In the genomic region with DNA sequence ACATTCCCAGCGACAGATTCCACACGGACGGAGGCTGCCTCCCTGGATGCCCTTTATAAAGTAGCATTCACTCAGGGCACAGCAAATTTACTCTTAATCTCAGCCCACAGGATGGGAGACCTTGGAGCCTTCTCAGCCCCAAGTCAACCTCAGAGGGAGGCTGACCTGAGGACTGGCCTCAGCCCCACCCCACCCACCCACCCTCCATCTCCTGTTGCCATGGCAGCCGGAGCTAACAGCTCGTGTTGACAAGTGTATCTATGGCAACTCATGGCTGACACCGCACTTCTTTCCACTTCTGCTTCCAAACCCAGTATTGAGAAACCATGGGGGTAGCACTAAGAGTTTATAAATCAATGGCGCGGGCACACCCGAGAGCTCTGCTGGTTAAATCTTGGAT, we compare ENCODE assay signal across 8 mouse cellular contexts. TPM values are rescaled to one million over a fixed set of nuclear protein-coding genes. Genes with fewer than 3 reads are reported as not detected.
A peak's percentile ranks its signal among the peaks of the same experiment; 100 is the strongest.
DNase-seq lines count a peak whose midpoint lies in the region; ATAC-seq lines count a peak whose summit lies in the region.

No protein-coding gene starts in this region.

- ATAC-seq in cerebellum, adult (ENCODE audit: insufficient number of reproducible peaks, low FRiP score, low TSS enrichment) = 0 out of 2 replicates have a peak, but pooled peaks have one; percentile 11
- 0 out of 2 replicates have a peak, but pooled peaks have one; percentile 41 for ATAC-seq in embryonic facial prominence, embryonic 11.5 days (replicated peaks; ENCODE audit: insufficient number of reproducible peaks, low FRiP score, low TSS enrichment, low read depth)
- no peak; the same call in 1 of the 2 replicates for ATAC-seq in midbrain, embryonic 14.5 days (ENCODE audit: low FRiP score, low TSS enrichment)
- no peak for ATAC-seq in heart, embryonic 11.5 days (replicated peaks; ENCODE audit: insufficient number of reproducible peaks, low FRiP score, low TSS enrichment)

- H3K36me3 ChIP-seq in embryonic facial prominence, embryonic 11.5 days (replicated peaks; ENCODE audit: control insufficient read depth, insufficient read depth, low read depth, low read length) = no peaks in the 10 kb centered on the region
- H3K36me3 ChIP-seq in midbrain, embryonic 14.5 days (ENCODE audit: control insufficient read depth, insufficient read depth, low read length) = no peaks in the 10 kb centered on the region
- no peaks in the 10 kb centered on the region for H3K36me3 ChIP-seq in heart, embryonic 11.5 days (ENCODE audit: control insufficient read depth, insufficient read depth, low read length)

- H3K9ac ChIP-seq in embryonic facial prominence, embryonic 11.5 days (replicated peaks; ENCODE audit: low read length) = no peak overlapping the region
- no peak overlapping the region for H3K9ac ChIP-seq in midbrain, embryonic 14.5 days (replicated peaks; ENCODE audit: low read length)
- H3K9ac ChIP-seq in heart, embryonic 11.5 days (ENCODE audit: low read depth, low read length) = no peak overlapping the region

- H3K27ac ChIP-seq in embryonic facial prominence, embryonic 11.5 days (replicated peaks; ENCODE audit: low read depth, low read length) = no peak overlapping the region
- no peak overlapping the region for H3K27ac ChIP-seq in midbrain, embryonic 14.5 days (replicated peaks; ENCODE audit: low read depth, low read length)
- H3K27ac ChIP-seq in heart, embryonic 11.5 days (ENCODE audit: low read depth, low read length) = no peak overlapping the region

- no peak for DNase-seq in cerebellum, adult 18-20 months
- peak; percentile 54 for DNase-seq in embryonic facial prominence, embryonic 11.5 days (ENCODE audit: low spot score)
- peak; percentile 25 for DNase-seq in layer of hippocampus, adult 9-11 months
- peak; percentile 66 for DNase-seq in midbrain, embryonic 14.5 days
- no peak for DNase-seq in urinary bladder, postnatal 25 days (ENCODE audit: low spot score)
- DNase-seq in ovary, postnatal 36 days (ENCODE audit: low spot score) = no peak

- no peak overlapping the region for H3K4me3 ChIP-seq in embryonic facial prominence, embryonic 11.5 days (ENCODE audit: low read depth, low read length)
- H3K4me3 ChIP-seq in midbrain, embryonic 14.5 days (replicated peaks; ENCODE audit: low read depth, low read length) = no peak overlapping the region
- no peak overlapping the region for H3K4me3 ChIP-seq in heart, embryonic 11.5 days (ENCODE audit: low read depth, low read length)

- no peak overlapping the region for H3K4me2 ChIP-seq in embryonic facial prominence, embryonic 11.5 days (ENCODE audit: low read depth, low read length)
- H3K4me2 ChIP-seq in midbrain, embryonic 14.5 days (ENCODE audit: low read length) = no peak overlapping the region
- H3K4me2 ChIP-seq in heart, embryonic 11.5 days = no peak overlapping the region

- 47% methylated on average over 9 of the region's 9 CpGs for WGBS in embryonic facial prominence, embryonic 11.5 days
- WGBS in midbrain, embryonic 14.5 days = 25% methylated on average over 9 of the region's 9 CpGs
- WGBS in heart, embryonic 11.5 days (ENCODE audit: insufficient replicate concordance) = 51% methylated on average over 9 of the region's 9 CpGs

- no peaks in the 10 kb centered on the region for H3K4me1 ChIP-seq in embryonic facial prominence, embryonic 11.5 days (ENCODE audit: control insufficient read depth, insufficient read depth, low read length)
- peaks cover 6% of the 10 kb centered on the region; the same call in 1 of the 2 replicates for H3K4me1 ChIP-seq in midbrain, embryonic 14.5 days (ENCODE audit: control insufficient read depth, insufficient read depth, low read length)
- H3K4me1 ChIP-seq in heart, embryonic 11.5 days (ENCODE audit: control insufficient read depth, insufficient read depth, low read length) = no peaks in the 10 kb centered on the region

- H3K9me3 ChIP-seq in embryonic facial prominence, embryonic 11.5 days (replicated peaks; ENCODE audit: control insufficient read depth, low read length) = no peaks in the 10 kb centered on the region
- H3K9me3 ChIP-seq in midbrain, embryonic 14.5 days (ENCODE audit: control insufficient read depth, low read length) = no peaks in the 10 kb centered on the region
- H3K9me3 ChIP-seq in heart, embryonic 11.5 days (replicated peaks; ENCODE audit: control insufficient read depth, low read length) = no peaks in the 10 kb centered on the region

- no peaks in the 10 kb centered on the region for H3K27me3 ChIP-seq in embryonic facial prominence, embryonic 11.5 days (ENCODE audit: control insufficient read depth, insufficient read depth, low read length)
- H3K27me3 ChIP-seq in midbrain, embryonic 14.5 days (ENCODE audit: control insufficient read depth, insufficient read depth, low read length) = no peaks in the 10 kb centered on the region
- H3K27me3 ChIP-seq in heart, embryonic 11.5 days (ENCODE audit: control insufficient read depth, insufficient read depth, low read length) = no peaks in the 10 kb centered on the region

RNA-seq across cellular contexts. Expression of gene Sgms2, which starts 20.4 kb away (rescaled TPM):
- polyA plus RNA-seq in embryonic facial prominence, embryonic 11.5 days (2014; fragmentation: Nextera tagmentation; extraction: Ambion mirVana) = 0.46 and 2.0 TPM in 2 replicates
- polyA plus RNA-seq in midbrain, embryonic 14.5 days (2014; fragmentation: Nextera tagmentation; extraction: Ambion mirVana) = 0.50 and 0.93 TPM in 2 replicates
- polyA plus RNA-seq in heart, embryonic 11.5 days (2014; fragmentation: Nextera tagmentation; extraction: Ambion mirVana) = 1.1 and 1.3 TPM in 2 replicates

Comparison
In these comparisons a context has a peak if more than half of its experiments do, and no peak if none do; other contexts are left out.
1. ATAC-seq: peak in cerebellum, adult (single experiment) and embryonic facial prominence, embryonic 11.5 days (single experiment); none in midbrain, embryonic 14.5 days (single experiment) and heart, embryonic 11.5 days (single experiment).
2. DNase-seq: peak in embryonic facial prominence, embryonic 11.5 days (single experiment), layer of hippocampus, adult 9-11 months (single experiment) and midbrain, embryonic 14.5 days (single experiment); none in cerebellum, adult 18-20 months (0 of 2), urinary bladder, postnatal 25 days (single experiment) and ovary, postnatal 36 days (single experiment).